Mouse (Mus musculus) cortical plate, adult 2 months (tissue): ENCODE data around the gene Arfgap2.

Experiments
- CTCF ChIP-seq: fragments of 200-500 bp; IDR thresholded peaks from 2 replicates; pipeline ENCODE4 v1.5.1; 2011; ENCODE audit warnings: mild to moderate bottlenecking, control low read depth, low read length; ENCODE audit not compliant: insufficient read depth; ENCODE audit errors: extremely low read depth
- POLR2A ChIP-seq: fragments of 200-500 bp; IDR thresholded peaks from 2 replicates; pipeline ENCODE4 v1.6.1; 2011; ENCODE audit warnings: mild to moderate bottlenecking, low read length, control low read depth; ENCODE audit not compliant: insufficient read depth; ENCODE audit errors: extremely low read depth

DNA sequence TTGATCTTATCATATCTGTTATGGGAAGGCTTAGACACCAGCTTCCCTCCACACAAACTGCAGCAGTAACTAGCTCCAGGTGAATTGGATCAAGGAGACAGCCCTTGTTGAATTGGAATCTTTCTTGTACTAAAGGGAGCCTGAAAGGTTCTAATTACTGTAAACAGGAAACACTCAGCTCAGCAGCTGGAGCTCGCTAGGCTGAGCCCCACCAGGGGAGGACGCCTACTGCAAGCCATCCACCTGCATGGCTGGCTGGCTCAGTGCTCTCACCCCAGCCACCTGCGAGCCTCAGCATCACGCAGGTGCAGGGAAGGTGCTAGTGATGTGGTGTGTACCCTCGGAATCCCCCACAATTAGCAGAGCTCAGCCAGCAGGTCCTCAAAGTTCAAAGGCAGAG lies 43.9 kb downstream of the Arfgap2 start:
- TF ChIP-seq POLR2A = no peak
- TF ChIP-seq CTCF = no peak
